Mouse (Mus musculus) liver, adult 2 months (tissue): ENCODE measurements around the gene Mms22l.

ENCODE experiments used
- CTCF ChIP-seq: fragments of 200-500 bp; IDR thresholded peaks from 2 replicates; pipeline ENCODE4 v1.5.1; 2011; ENCODE audit warnings: low read depth, low read length, control low read depth
- POLR2A ChIP-seq: fragments of 200-500 bp; IDR thresholded peaks from 2 replicates; pipeline ENCODE4 v1.6.1; 2011; ENCODE audit warnings: low read length, control low read depth; ENCODE audit not compliant: insufficient read depth; ENCODE audit errors: extremely low read depth

DNA sequence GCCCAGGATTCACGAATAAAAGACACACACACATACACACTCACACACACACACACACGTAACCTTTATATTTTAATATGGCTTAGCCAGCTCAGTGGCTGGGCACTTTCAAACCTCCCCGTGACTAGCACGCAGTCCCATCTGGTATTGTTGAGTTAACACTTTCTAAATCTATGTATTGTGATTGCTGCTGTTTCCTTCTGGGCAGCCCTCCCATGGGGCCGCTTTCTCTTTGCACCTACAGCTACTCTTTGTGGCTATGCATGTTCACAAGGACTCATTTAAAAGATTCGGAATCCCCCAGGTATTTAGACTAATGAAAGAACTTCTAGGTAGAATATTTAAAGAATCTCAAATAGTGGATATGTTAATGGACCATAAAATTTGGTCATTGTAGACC is 105.5 kb downstream of the Mms22l start:
- no peak for TF ChIP-seq POLR2A
- TF ChIP-seq CTCF = no peak
